ENCODE assay signal across 9 mouse cellular contexts in the genomic region with DNA sequence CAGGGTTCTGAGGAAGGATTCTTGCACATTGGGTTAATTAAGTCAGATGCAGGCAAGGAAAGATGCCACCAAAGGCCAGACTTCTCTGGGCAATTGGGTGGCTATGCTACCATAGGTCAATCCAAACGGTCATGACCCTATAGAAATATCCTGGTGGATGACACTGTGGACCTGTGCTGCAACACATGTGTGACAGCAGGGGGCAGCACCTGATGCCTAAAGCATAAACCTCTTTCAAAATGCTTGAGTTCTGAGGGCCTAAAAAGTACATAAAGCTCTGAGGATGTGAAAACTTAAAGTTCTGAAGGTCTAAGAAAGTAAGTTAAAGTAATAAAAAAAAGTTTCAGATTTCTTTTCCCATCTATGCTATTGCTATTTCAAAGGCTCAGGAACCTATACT. TPM values are rescaled to one million over a fixed set of nuclear protein-coding genes. Genes with fewer than 3 reads are reported as not detected.
DNase-seq lines count a peak whose midpoint lies in the region; ATAC-seq and TF ChIP-seq lines count a peak whose summit lies in the region.
"Had no signal": no experiment of that assay in that cellular context is flagged by ENCODE, and none has a peak within 500 bp of the region (broad histone marks: within the 10 kb centered on the region; RNA-seq: fewer than 3 reads in every experiment).

No protein-coding gene starts in this region.

- no peak for ATAC-seq in midbrain, embryonic 11.5 days (ENCODE audit: low FRiP score)
- ATAC-seq in midbrain, embryonic 15.5 days (replicated peaks) = no peak
- ATAC-seq in hindbrain, postnatal 0 days = 0 out of 2 replicates have a peak, but pooled peaks have one; percentile 63
- peak; percentile 79 for ATAC-seq in megakaryocyte, adult 5-6 weeks (ENCODE audit: poor library complexity, severe bottlenecking)

- DNase-seq in cerebellum, adult 18-20 months = peak; percentile 58 to 62
- DNase-seq in cerebellum, adult 9-11 months = no peak
- DNase-seq in midbrain, embryonic 11.5 days (ENCODE audit: low spot score, missing footprints) = peak; percentile 83
- DNase-seq in adrenal gland, postnatal 25 days = peak; percentile 54
- DNase-seq in hindbrain, postnatal 0 days (ENCODE audit: low spot score) = peak; percentile 74
- no peak for DNase-seq in left cerebral cortex, postnatal 36 days (ENCODE audit: low spot score in 2 of 2)

- H3K27ac ChIP-seq in midbrain, embryonic 11.5 days (ENCODE audit: low read depth, low read length) = no peak overlapping the region
- H3K27ac ChIP-seq in midbrain, embryonic 15.5 days = no peak overlapping the region
- no peak overlapping the region for H3K27ac ChIP-seq in hindbrain, postnatal 0 days
- H3K27ac ChIP-seq: limb, embryonic 13.5 days had no signal

- H3K27me3 ChIP-seq in midbrain, embryonic 11.5 days (ENCODE audit: control insufficient read depth, insufficient read depth, low read length) = no peaks in the 10 kb centered on the region
- H3K27me3 ChIP-seq in midbrain, embryonic 15.5 days (replicated peaks) = no peaks in the 10 kb centered on the region
- H3K27me3 ChIP-seq in hindbrain, postnatal 0 days (ENCODE audit: insufficient read depth, low read length) = no peaks in the 10 kb centered on the region
- H3K27me3 ChIP-seq: limb, embryonic 13.5 days had no signal

- H3K36me3 ChIP-seq in midbrain, embryonic 11.5 days (ENCODE audit: control insufficient read depth, insufficient read depth, low read length) = no peaks in the 10 kb centered on the region; the same call in 1 of the 2 replicates
- H3K36me3 ChIP-seq in midbrain, embryonic 15.5 days (replicated peaks) = no peaks in the 10 kb centered on the region; the same call in 1 of the 2 replicates
- peaks cover 11% of the 10 kb centered on the region; the same call in 1 of the 2 replicates for H3K36me3 ChIP-seq in hindbrain, postnatal 0 days (ENCODE audit: insufficient read depth, low read length)

- intact Hi-C loops in left cerebral cortex, postnatal 36 days (cut with DNase I) = loop anchor here (5.0 kb wide), 1 partner anchor 81 kb away; a partner anchor contains a TSS

- H3K9ac ChIP-seq in midbrain, embryonic 11.5 days (ENCODE audit: low read length) = no peak overlapping the region
- no peak overlapping the region for H3K9ac ChIP-seq in midbrain, embryonic 15.5 days
- H3K9ac ChIP-seq in hindbrain, postnatal 0 days (replicated peaks; ENCODE audit: low read length) = no peak overlapping the region
- H3K9ac ChIP-seq: limb, embryonic 13.5 days had no signal

- H3K4me3 ChIP-seq in midbrain, embryonic 11.5 days (ENCODE audit: low read depth, low read length) = no peak overlapping the region
- H3K4me3 ChIP-seq in midbrain, embryonic 15.5 days = no peak overlapping the region
- no peak overlapping the region for H3K4me3 ChIP-seq in hindbrain, postnatal 0 days (ENCODE audit: low read length)
- H3K4me3 ChIP-seq: limb, embryonic 13.5 days had no signal

- H3K9me3 ChIP-seq in midbrain, embryonic 11.5 days (ENCODE audit: control insufficient read depth, low read length) = no peaks in the 10 kb centered on the region
- H3K9me3 ChIP-seq in midbrain, embryonic 15.5 days = no peaks in the 10 kb centered on the region
- H3K9me3 ChIP-seq in hindbrain, postnatal 0 days (ENCODE audit: low read length) = no peaks in the 10 kb centered on the region
- H3K9me3 ChIP-seq: limb, embryonic 13.5 days had no signal

- no peak overlapping the region for H3K4me2 ChIP-seq in midbrain, embryonic 11.5 days
- no peak overlapping the region for H3K4me2 ChIP-seq in midbrain, embryonic 15.5 days
- H3K4me2 ChIP-seq in hindbrain, postnatal 0 days (ENCODE audit: low read depth, low read length) = no peak overlapping the region
- H3K4me2 ChIP-seq: limb, embryonic 13.5 days had no signal

- TF ChIP-seq CTCF in hindbrain, postnatal 0 days (IDR thresholded peaks at IDR 0.05; ENCODE audit: low read depth) = peak; percentile 78

- no peaks in the 10 kb centered on the region for H3K4me1 ChIP-seq in midbrain, embryonic 11.5 days (ENCODE audit: control insufficient read depth, insufficient read depth, low read length)
- no peaks in the 10 kb centered on the region for H3K4me1 ChIP-seq in midbrain, embryonic 15.5 days
- H3K4me1 ChIP-seq in hindbrain, postnatal 0 days (ENCODE audit: insufficient read depth, low read length) = no peaks in the 10 kb centered on the region

- WGBS in midbrain, embryonic 11.5 days = 58% methylated on average over 1 of the region's 1 CpGs
- 58% methylated on average over 1 of the region's 1 CpGs for WGBS in midbrain, embryonic 15.5 days
- 50% methylated on average over 1 of the region's 1 CpGs for WGBS in hindbrain, postnatal 0 days

RNA-seq across cellular contexts. Expression of a gene that starts 44.3 kb away (rescaled TPM):
- polyA plus RNA-seq in midbrain, embryonic 11.5 days (2014; fragmentation: Nextera tagmentation; extraction: Ambion mirVana) = 59.2 and 60.2 TPM in 2 replicates
- polyA plus RNA-seq in midbrain, embryonic 15.5 days (2015; fragmentation: Nextera tagmentation; extraction: Ambion mirVana) = 53.9 and 57.8 TPM in 2 replicates
- 50.3 and 56.9 TPM in 2 replicates for total RNA-seq in adrenal gland, postnatal 25 days (2021)
- 41.1 and 45.5 TPM in 2 replicates for total RNA-seq in hindbrain, postnatal 0 days (2014; rRNA removed)
- polyA plus RNA-seq in hindbrain, postnatal 0 days (2015; fragmentation: Nextera tagmentation; extraction: Ambion mirVana) = 43.4 and 44.1 TPM in 2 replicates
- total RNA-seq in megakaryocyte, adult 5-6 weeks (2015) = 25.5 and 34.4 TPM in 2 replicates
- total RNA-seq in megakaryocyte, adult 5-6 weeks (2017) = 29.7 and 31.7 TPM in 2 replicates
- total RNA-seq in left cerebral cortex, postnatal 36 days (2021) = 10 to 100 TPM; 34.6 to 37.5 TPM

Comparison
In these comparisons a context has a peak if more than half of its experiments do, and no peak if none do; other contexts are left out.
1. DNase-seq: peak in cerebellum, adult 18-20 months (2 of 2), midbrain, embryonic 11.5 days (single experiment), adrenal gland, postnatal 25 days (single experiment) and hindbrain, postnatal 0 days (single experiment); none in cerebellum, adult 9-11 months (single experiment) and left cerebral cortex, postnatal 36 days (0 of 2).
2. ATAC-seq: peak in hindbrain, postnatal 0 days (single experiment) and megakaryocyte, adult 5-6 weeks (single experiment); none in midbrain, embryonic 11.5 days (single experiment) and midbrain, embryonic 15.5 days (single experiment).